Mouse (Mus musculus): ENCODE results near the gene Etv6. TPM values are rescaled to one million over a fixed set of nuclear protein-coding genes. Genes with fewer than 3 reads are reported as not detected.

Gene Etv6
- polyA plus RNA-seq, 1 experiment from 2014 or later, result 11.7 TPM

DNA sequence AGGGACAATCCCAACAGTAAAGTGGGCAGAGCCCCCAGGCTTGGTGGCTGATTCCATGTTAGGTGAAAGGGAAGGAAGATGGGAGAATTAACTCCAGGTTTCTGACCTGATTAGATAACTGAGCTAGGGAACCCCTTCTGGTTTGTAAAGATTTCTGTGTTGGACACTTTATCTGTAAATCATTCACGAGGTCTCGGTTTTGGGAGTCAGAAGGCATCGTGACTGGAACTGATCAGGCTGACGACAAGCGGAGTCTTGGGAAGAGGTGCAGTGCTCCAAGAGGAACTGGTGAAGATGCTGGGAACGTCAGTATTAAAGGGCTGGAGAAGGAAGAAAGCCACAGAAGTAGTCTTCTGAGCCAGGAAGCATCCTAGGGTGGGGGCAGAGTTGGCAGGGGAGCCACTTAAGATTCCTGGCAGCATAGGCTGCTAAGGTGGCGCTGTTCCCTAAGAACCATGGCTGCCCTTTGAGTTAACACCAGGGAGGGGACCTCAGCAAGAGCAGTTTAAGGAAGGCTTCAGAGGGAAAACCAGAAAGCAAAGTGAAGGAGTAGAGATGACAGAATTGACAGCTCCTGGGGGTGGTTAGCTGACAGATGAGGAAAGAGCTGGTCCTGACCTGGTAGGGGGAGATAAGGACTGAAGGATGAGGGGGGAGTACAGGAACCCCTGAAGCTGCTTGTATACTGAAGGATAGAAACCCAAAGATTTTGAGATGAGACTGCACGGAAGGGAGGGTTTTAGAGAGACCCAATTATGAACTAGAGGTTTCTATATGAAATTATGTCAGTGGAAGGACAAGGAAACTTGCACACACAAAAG lies 191.1 kb downstream of the Etv6 start:
- H3K27ac ChIP-seq, result no peak overlapping the region
- WGBS, result 83% methylated on average over 8 of the region's 8 CpGs
- no peak overlapping the region for H3K4me2 ChIP-seq
- ATAC-seq (ENCODE audit: insufficient number of reproducible peaks, low FRiP score, low TSS enrichment, low read depth), result no peak
- H3K36me3 ChIP-seq, result peaks cover 12% of the 10 kb centered on the region; the same call in 1 of the 2 replicates
- H3K27me3 ChIP-seq, result no peaks in the 10 kb centered on the region
- H3K4me1 ChIP-seq, result peaks cover 10% of the 10 kb centered on the region
- H3K4me3 ChIP-seq, result no peak overlapping the region
- H3K9me3 ChIP-seq, result no peaks in the 10 kb centered on the region
- no peak overlapping the region for H3K9ac ChIP-seq

DNA sequence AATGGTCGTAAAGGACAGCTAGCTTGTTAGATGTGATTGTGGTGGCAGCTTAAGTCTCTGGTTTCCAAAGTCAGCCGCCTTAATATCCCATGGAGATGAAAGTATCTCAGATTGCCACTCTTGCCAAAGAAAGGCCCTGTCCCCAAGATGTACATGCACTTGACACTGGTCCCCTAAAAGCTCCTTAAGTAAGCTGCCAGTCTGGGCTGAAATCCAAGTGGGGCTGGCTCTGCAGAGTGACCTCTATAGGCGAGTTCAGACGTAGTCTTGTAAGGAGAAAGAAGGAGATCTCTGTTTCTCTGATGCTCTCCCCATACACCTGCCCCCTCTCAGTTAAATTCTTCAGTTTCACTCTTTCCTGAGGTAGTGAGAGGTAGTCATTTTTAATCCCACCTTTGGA lies 200.8 kb downstream of the Etv6 start:
- Histone ChIP-seq H3K9ac (no peak overlapping the region), H3K27me3 (no peaks in the 10 kb centered on the region), H3K4me3 (no peak overlapping the region), H3K4me2 (no peak overlapping the region), H3K4me1 (0 out of 2 replicates have a peak, but pooled peaks cover 3% of the 10 kb centered on the region), H3K36me3 (peaks cover 27% of the 10 kb centered on the region), H3K27ac (no peak overlapping the region), H3K9me3 (no peaks in the 10 kb centered on the region)
- no peak for ATAC-seq (ENCODE audit: insufficient number of reproducible peaks, low FRiP score, low TSS enrichment, low read depth)
- WGBS, result 59% methylated on average over 4 of the region's 4 CpGs

DNA sequence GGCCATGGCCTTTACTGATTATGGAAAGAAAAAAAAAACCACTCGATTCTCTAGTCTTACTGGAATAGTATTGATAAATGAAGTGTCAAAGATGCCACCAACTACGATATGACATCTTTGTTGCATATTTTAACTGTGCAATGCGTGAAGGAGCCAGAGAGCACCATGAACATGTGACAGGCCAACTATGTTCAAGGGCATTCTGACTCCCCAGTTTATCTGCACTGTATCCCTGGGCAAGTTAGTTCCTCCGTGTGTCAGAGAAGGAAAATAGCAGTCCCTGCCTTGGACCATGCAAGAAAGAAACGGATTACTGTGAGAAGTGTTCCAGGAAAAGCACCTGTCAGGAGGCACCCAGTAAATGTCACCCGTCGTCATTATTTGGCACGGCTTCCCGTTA lies 203.0 kb downstream of the Etv6 start:
- no peak overlapping the region for H3K27ac ChIP-seq
- H3K4me1 ChIP-seq, result 0 out of 2 replicates have a peak, but pooled peaks cover 6% of the 10 kb centered on the region
- H3K4me3 ChIP-seq, result no peak overlapping the region
- H3K27me3 ChIP-seq, result no peaks in the 10 kb centered on the region
- no peak overlapping the region for H3K4me2 ChIP-seq
- H3K36me3 ChIP-seq, result peaks cover 27% of the 10 kb centered on the region
- H3K9ac ChIP-seq, result no peak overlapping the region
- WGBS, result 80% methylated on average over 9 of the region's 9 CpGs
- no peak for ATAC-seq (ENCODE audit: insufficient number of reproducible peaks, low FRiP score, low TSS enrichment, low read depth)
- no peaks in the 10 kb centered on the region for H3K9me3 ChIP-seq

DNA sequence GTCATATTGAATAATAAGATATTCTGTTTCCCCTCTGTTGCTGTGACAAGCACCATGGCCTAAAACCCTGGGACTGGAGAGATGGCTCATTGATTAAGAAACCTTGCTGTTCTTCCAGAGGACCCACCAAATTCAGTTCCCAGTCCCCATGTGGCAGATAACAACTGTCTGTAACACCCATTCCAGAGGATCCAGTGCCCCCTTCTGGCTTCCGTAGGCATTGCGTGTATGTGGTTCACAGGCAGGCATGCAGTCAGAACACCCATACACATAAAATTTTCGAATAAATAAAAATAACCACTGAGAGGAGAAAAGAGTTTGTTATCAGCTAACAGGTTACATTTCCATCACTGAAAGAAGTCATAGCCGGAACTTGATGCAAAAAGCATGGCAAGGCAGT lies 205.5 kb downstream of the Etv6 start:
- 0 out of 2 replicates have a peak, but pooled peaks cover 7% of the 10 kb centered on the region for H3K4me1 ChIP-seq
- no peak overlapping the region for H3K9ac ChIP-seq
- no peak for ATAC-seq (ENCODE audit: insufficient number of reproducible peaks, low FRiP score, low TSS enrichment, low read depth)
- H3K27me3 ChIP-seq, result no peaks in the 10 kb centered on the region
- peaks cover 17% of the 10 kb centered on the region for H3K36me3 ChIP-seq
- H3K4me3 ChIP-seq, result no peak overlapping the region
- no peak overlapping the region for H3K27ac ChIP-seq
- 98% methylated on average over 4 of the region's 4 CpGs for WGBS
- H3K4me2 ChIP-seq, result no peak overlapping the region
- no peaks in the 10 kb centered on the region for H3K9me3 ChIP-seq

DNA sequence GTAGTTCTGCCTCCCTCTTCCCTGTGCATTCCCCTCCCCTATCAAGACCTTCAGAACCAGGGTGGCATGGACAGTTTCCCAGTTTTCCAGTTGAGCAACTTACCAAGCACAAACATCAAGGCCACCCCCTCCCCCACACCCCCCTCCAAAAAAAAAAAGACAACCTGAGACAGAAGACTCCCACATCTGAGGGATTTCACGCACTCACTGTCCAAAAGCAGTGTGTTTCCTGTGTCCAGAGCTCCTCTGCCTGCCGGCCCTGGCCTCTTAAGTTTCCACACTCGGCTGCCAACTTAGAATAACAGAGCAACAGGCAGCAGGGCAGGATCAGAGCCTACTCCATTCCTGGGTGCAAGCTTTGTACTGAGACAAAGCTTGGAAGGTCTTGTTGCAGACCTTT lies 207.6 kb downstream of the Etv6 start:
- Histone ChIP-seq H3K4me2 (no peak overlapping the region), H3K27ac (0 out of 2 replicates have a peak overlapping the region, but pooled peaks have one; percentile 13), H3K27me3 (no peaks in the 10 kb centered on the region), H3K9me3 (no peaks in the 10 kb centered on the region), H3K4me1 (0 out of 2 replicates have a peak, but pooled peaks cover 4% of the 10 kb centered on the region), H3K36me3 (peaks cover 19% of the 10 kb centered on the region), H3K4me3 (no peak overlapping the region), H3K9ac (no peak overlapping the region)
- no peak for ATAC-seq (ENCODE audit: insufficient number of reproducible peaks, low FRiP score, low TSS enrichment, low read depth)
- WGBS, result 67% methylated on average over 3 of the region's 3 CpGs

DNA sequence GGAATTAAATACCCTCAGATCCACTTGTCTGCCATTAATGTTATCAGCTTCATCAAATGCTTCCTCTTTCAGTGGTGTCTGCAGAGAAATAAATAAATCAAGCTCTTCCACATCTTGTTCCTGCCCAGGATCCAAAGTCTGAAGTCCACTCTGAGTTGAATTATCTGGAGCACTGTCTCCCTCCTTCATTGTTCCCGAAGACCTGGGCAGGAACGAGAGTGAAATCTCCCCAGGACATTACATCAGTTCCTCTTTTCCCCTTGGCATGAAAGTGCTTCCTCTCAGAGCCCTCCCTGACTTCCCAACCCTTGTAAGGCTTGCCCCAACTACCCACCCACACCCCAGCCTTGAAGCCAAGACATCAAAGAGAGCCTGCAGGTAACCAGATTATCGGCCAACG lies 208.0 kb downstream of the Etv6 start:
- H3K36me3 ChIP-seq, result peaks cover 24% of the 10 kb centered on the region
- 64% methylated on average over 4 of the region's 4 CpGs for WGBS

DNA sequence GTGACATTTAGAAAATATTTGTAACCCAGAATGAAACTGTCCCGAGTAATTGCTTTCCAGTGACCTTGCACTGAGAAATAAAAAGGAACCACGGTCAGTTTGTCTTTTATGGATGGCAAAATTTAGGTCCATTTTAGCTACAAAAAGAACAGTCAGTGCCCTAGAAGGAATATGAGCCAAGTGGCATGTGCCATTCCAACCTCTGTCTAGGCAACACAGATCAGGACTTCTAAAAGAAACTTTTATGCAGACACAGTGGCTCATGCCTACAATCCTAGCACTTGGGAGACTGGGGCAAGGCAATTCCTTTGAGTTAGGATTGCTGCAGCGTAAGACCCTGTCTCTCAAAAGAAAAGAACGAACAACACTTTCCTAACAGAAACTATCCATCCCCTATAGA lies 208.6 kb downstream of the Etv6 start:
- no peaks in the 10 kb centered on the region for H3K27me3 ChIP-seq
- WGBS, result 87% methylated on average over 4 of the region's 4 CpGs
- no peak overlapping the region for H3K9ac ChIP-seq
- H3K9me3 ChIP-seq, result no peaks in the 10 kb centered on the region
- no peak for ATAC-seq (ENCODE audit: insufficient number of reproducible peaks, low FRiP score, low TSS enrichment, low read depth)
- H3K27ac ChIP-seq, result no peak overlapping the region
- peaks cover 4% of the 10 kb centered on the region; the same call in 1 of the 2 replicates for H3K4me1 ChIP-seq
- no peak overlapping the region for H3K4me2 ChIP-seq
- H3K36me3 ChIP-seq, result peaks cover 29% of the 10 kb centered on the region
- H3K4me3 ChIP-seq, result no peak overlapping the region

More for the DNA sequence above, 208.0 kb downstream of the Etv6 start:
- no peak overlapping the region for H3K9ac ChIP-seq
- no peaks in the 10 kb centered on the region for H3K9me3 ChIP-seq
- no peak for ATAC-seq (ENCODE audit: insufficient number of reproducible peaks, low FRiP score, low TSS enrichment, low read depth)
- 0 out of 2 replicates have a peak overlapping the region, but pooled peaks have one; percentile 13 for H3K27ac ChIP-seq
- H3K27me3 ChIP-seq, result no peaks in the 10 kb centered on the region
- H3K4me1 ChIP-seq, result peaks cover 4% of the 10 kb centered on the region; the same call in 1 of the 2 replicates
- H3K4me2 ChIP-seq, result no peak overlapping the region
- H3K4me3 ChIP-seq, result no peak overlapping the region

DNA sequence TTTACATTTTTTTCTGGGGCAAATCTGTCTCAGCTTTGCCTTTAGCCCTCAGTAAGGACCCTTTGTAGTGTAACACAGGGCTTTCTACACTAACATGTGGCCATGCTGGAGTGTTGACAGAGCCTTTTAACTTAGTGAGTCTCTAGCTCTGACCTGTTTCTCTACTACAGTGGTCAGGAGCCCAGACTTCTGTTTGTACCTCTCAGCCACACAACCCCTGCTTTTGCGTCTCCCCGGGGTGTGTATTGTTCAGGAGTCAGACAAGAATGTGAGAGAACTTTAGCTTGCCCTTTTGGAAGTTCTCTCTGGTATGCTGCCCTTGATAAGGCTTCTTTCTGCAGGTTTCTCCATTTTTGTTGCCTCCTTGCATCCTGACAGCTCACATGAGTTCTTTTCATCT lies 210.6 kb downstream of the Etv6 start:
- no peak overlapping the region for H3K4me2 ChIP-seq
- H3K27ac ChIP-seq, result no peak overlapping the region
- H3K27me3 ChIP-seq, result no peaks in the 10 kb centered on the region
- no peaks in the 10 kb centered on the region for H3K9me3 ChIP-seq
- no peak for ATAC-seq (ENCODE audit: insufficient number of reproducible peaks, low FRiP score, low TSS enrichment, low read depth)
- H3K36me3 ChIP-seq, result peaks cover 18% of the 10 kb centered on the region
- peaks cover 4% of the 10 kb centered on the region; the same call in 1 of the 2 replicates for H3K4me1 ChIP-seq
- H3K4me3 ChIP-seq, result no peak overlapping the region
- no peak overlapping the region for H3K9ac ChIP-seq
- WGBS, result 70% methylated on average over 2 of the region's 2 CpGs

DNA sequence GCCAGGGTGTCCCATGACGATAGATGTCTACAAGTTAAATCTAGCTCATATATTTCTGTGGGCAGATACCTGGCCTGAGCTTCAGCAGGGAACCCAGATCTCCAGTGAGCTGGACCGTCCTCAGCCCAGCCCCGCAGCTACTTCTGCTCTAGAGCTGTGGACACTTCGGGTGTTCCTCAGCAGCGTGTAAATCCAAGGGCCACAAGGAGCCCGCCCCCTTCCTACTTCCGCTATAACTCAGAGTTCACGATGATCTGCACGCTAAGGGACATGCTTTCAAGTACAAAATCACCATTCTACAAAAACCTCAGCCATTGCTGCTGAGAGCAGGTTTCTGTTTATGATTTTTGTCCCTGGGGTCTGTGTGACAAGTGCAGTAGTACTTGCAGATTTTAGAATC lies 211.8 kb downstream of the Etv6 start:
- H3K36me3 ChIP-seq, result peaks cover 15% of the 10 kb centered on the region

DNA sequence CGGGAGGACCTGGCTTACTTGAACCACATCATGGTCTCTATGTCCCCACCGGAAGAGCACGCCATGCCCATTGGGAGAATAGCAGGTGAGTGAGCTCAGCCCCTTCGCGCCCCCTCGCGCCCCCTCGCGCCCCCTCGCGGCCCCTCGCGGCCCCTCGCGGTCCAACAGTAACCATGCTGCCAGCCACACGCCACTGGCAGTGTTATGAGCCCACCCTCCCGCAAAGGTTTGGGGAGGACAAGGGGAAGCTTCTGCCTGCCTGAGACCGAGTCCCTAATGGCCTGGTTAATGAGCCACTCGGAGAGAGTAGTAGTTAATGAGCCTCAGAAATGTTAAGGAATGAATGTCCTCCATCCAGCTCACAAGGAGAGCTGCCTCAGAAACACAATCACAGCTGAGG lies 213.2 kb downstream of the Etv6 start:
- no peak overlapping the region for H3K4me3 ChIP-seq
- ATAC-seq (ENCODE audit: insufficient number of reproducible peaks, low FRiP score, low TSS enrichment, low read depth), result no peak
- H3K4me2 ChIP-seq, result no peak overlapping the region
- WGBS, result 84% methylated on average over 19 of the region's 19 CpGs
- H3K9me3 ChIP-seq, result no peaks in the 10 kb centered on the region
- H3K27ac ChIP-seq, result no peak overlapping the region
- peaks cover 15% of the 10 kb centered on the region for H3K36me3 ChIP-seq
- H3K27me3 ChIP-seq, result no peaks in the 10 kb centered on the region
- no peaks in the 10 kb centered on the region; the same call in 1 of the 2 replicates for H3K4me1 ChIP-seq
- no peak overlapping the region for H3K9ac ChIP-seq

More for the DNA sequence above, 211.8 kb downstream of the Etv6 start:
- H3K4me2 ChIP-seq, result no peak overlapping the region
- H3K27ac ChIP-seq, result no peak overlapping the region
- H3K9me3 ChIP-seq, result no peaks in the 10 kb centered on the region
- peaks cover 4% of the 10 kb centered on the region; the same call in 1 of the 2 replicates for H3K4me1 ChIP-seq
- WGBS, result 87% methylated on average over 9 of the region's 9 CpGs
- H3K27me3 ChIP-seq, result no peaks in the 10 kb centered on the region
- H3K4me3 ChIP-seq, result no peak overlapping the region
- ATAC-seq (ENCODE audit: insufficient number of reproducible peaks, low FRiP score, low TSS enrichment, low read depth), result 0 out of 2 replicates have a peak, but pooled peaks have one; percentile 44
- no peak overlapping the region for H3K9ac ChIP-seq

DNA sequence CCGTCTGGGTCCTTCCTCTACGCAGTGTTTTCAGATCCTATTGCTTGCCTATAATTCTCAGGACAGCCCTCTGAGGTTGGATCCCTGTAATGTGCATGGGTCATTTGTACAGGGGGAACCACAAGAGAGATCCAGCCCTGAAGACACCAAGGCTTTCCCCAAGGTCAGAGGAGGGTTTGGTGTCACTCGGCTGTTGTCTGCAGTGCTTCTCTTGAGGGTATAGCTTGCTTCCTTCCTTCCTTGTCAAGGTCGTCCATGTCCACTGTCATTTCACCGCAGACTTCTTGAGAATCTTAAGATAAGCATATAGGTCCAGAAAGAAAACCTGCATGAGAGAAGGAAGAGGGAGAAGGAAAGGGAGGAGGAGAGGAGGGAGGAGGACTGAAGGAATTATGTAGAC lies 215.3 kb downstream of the Etv6 start:
- H3K4me1 ChIP-seq, result no peaks in the 10 kb centered on the region; the same call in 1 of the 2 replicates
- H3K9me3 ChIP-seq, result no peaks in the 10 kb centered on the region
- H3K4me2 ChIP-seq, result no peak overlapping the region
- no peak overlapping the region for H3K4me3 ChIP-seq
- no peak overlapping the region for H3K27ac ChIP-seq
- no peak overlapping the region for H3K9ac ChIP-seq
- peaks cover 15% of the 10 kb centered on the region for H3K36me3 ChIP-seq
- no peak for ATAC-seq (ENCODE audit: insufficient number of reproducible peaks, low FRiP score, low TSS enrichment, low read depth)
- WGBS, result 84% methylated on average over 5 of the region's 5 CpGs
- H3K27me3 ChIP-seq, result no peaks in the 10 kb centered on the region

DNA sequence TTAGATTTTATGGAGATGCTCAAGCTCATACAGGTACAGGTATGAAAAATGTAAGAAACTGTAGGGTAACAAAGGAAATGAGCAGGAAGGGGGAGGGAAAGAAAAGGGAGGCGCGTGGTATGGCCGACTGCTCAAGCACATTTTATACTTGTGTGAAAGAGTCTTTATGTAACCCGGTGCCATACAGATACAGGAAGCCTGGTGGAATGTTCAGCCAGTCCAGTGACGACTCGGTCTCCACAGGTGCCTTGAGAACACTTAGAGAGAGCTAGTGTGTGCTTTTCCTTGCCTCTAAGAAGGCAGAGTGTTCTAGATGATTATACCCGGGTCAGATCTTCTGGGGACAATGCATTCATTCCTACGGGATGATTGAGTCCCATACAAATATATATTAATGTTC lies 215.9 kb downstream of the Etv6 start:
- no peaks in the 10 kb centered on the region for H3K27me3 ChIP-seq
- ATAC-seq (ENCODE audit: insufficient number of reproducible peaks, low FRiP score, low TSS enrichment, low read depth), result no peak
- no peak overlapping the region for H3K4me3 ChIP-seq
- H3K4me1 ChIP-seq, result peaks cover 2% of the 10 kb centered on the region; the same call in 1 of the 2 replicates
- H3K36me3 ChIP-seq, result peaks cover 15% of the 10 kb centered on the region
- WGBS, result 77% methylated on average over 8 of the region's 8 CpGs
- no peak overlapping the region for H3K4me2 ChIP-seq
- H3K9me3 ChIP-seq, result no peaks in the 10 kb centered on the region
- no peak overlapping the region for H3K27ac ChIP-seq
- no peak overlapping the region for H3K9ac ChIP-seq
